Mouse (Mus musculus) urinary bladder, postnatal 14 days (tissue): ENCODE results near the gene Numa1.
"Not testable (repeated sequence)": the region's sequence is repeated elsewhere in the genome, so short reads cannot be mapped to it uniquely, and the experiment has no call there.

Source experiments
- DNase-seq: peaks from one replicate; pipeline ENCODE4 v3.0.0; 2021; ENCODE audit warnings: low spot score

Numa1 gene

GRCm38 (mm10) chr7:102048524-102048923, 114.6 kb downstream of the Numa1 start:
- not testable (repeated sequence) for DNase-seq

- DNase-seq = no peak
Observed at GRCm38 (mm10) chr7:102061353-102061752, 127.4 kb downstream of the Numa1 start.

- DNase-seq = no peak
Observed at GRCm38 (mm10) chr7:102062203-102062602, 128.3 kb downstream of the Numa1 start.

GRCm38 (mm10) chr7:102063891-102064290, 130.0 kb downstream of the Numa1 start:
- DNase-seq = no peak
